Mouse (Mus musculus) bone marrow macrophage, adult 2 months (primary cell): ENCODE measurements around the gene Cd300c. TPM values are rescaled to one million over a fixed set of nuclear protein-coding genes. Genes with fewer than 3 reads are reported as not detected.
"Not testable (repeated sequence)": the region's sequence is repeated elsewhere in the genome, so short reads cannot be mapped to it uniquely, and the experiment has no call there.

Experiments
- H3K27ac ChIP-seq: 2 replicates; pipeline ENCODE4 v1.5.1; 2012; ENCODE audit warnings: low read depth, low read length; ENCODE audit not compliant: insufficient read depth
- H3K4me1 ChIP-seq: 2 replicates; pipeline ENCODE4 v1.6.1; 2012; ENCODE audit warnings: low read length; ENCODE audit not compliant: control insufficient read depth, insufficient read depth
- H3K4me3 ChIP-seq: 2 replicates; pipeline ENCODE4 v1.5.1; 2012; ENCODE audit warnings: mild to moderate bottlenecking, low read length, moderate library complexity; ENCODE audit not compliant: insufficient read depth
- CTCF ChIP-seq: IDR thresholded peaks from 2 replicates; pipeline ENCODE4 v1.5.1; 2012; ENCODE audit warnings: low read depth, mild to moderate bottlenecking, low read length, moderate library complexity
- POLR2A ChIP-seq: IDR thresholded peaks from 2 replicates; pipeline ENCODE4 v1.6.1; 2012; ENCODE audit warnings: mild to moderate bottlenecking, low read depth, low read length, borderline replicate concordance
- polyA plus RNA-seq: library from polyadenylated mRNA; stranded (reverse); fragments of >200 nt; gene quantifications from 2 replicates; pipeline ENCODE4 v1.2.4, GENCODE M21; 2012; ENCODE audit not compliant: missing spikeins, insufficient read depth, insufficient read length

Gene Cd300c
- 1.5 and 1.7 TPM in 2 replicates for polyA plus RNA-seq

DNA sequence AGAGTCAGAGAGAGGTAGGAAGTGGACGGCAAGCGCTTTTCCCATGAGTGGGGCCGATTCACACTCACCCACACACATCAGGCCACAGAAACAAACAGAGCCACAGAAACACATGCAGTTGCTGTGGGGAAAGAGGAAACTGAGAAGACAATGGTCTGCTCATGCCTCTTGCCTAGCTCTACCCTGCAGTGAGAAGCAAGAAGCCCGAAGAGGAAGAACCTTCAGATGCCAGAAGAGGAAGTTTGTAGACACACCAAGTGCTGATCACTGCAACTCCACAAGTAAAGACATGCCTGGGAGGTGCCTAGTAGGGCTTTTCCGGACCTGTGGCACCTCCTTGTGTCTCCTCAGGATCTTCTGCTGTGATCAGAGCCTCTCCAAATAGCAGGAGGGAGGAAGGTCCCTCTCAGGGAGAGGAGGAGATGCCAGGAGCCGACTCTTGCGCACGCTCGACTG lies at the start of gene Cd300c:
TSS of gene Cd300c (minus strand) at position 406 of the 456 bp plus-strand sequence.
- no peak within 1 kb of the TSS for H3K4me3 ChIP-seq
- TF ChIP-seq POLR2A, result no peak
- TF ChIP-seq CTCF, result no peak
- H3K27ac ChIP-seq, result peak within 1 kb of the TSS; percentile 85
- peaks cover 39% of the 10 kb centered on the region for H3K4me1 ChIP-seq

DNA sequence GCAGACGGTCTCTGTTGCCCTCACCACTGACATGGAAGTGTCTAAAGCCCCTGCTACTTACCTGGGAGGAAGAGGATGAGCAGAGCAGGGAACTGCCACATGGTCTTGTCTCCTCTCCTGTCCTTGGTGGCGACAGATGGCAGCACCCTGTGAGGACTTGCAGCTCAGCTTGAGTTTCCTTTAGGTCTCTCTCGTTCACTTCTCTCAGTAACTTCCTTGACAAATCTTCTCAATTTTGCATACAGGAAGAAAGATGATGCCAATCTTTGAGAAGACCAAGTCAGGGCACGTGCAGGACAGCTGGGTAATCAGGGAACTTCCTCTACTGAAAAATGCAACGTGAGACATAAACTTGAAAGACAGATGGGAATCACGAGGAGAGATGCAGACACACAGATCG lies 47.1 kb upstream of the Cd300c start, which contains the start of gene Cd300ld2:
TSS of gene Cd300ld2 (minus strand) at position 101 of the 400 bp plus-strand sequence.
- not testable (repeated sequence) for H3K4me3 ChIP-seq, H3K27ac ChIP-seq

DNA sequence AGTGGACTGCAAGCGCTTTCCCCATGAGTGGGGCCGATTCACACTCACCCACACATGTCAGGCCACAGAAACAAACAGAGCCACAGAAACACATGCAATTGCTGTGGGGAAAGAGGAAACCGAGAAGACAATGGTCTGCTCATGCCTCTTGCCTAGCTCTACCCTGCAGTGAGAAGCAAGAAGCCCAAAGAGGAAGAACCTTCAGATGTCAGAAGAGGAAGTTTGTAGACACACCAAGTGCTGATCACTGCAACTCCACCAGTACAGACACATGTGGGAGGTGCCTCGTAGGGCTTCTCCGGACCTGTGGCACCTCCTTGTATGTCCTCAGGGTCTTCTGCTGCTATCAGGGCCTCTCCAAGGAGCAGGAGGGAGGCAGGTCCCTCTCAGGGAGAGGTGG lies 35.1 kb upstream of the Cd300c start:
- no peak for TF ChIP-seq CTCF
- peaks cover 45% of the 10 kb centered on the region for H3K4me1 ChIP-seq
- peak overlapping the region; percentile 44 for H3K4me3 ChIP-seq
- peak overlapping the region; percentile 99 for H3K27ac ChIP-seq

More for the DNA sequence above, 47.1 kb upstream of the Cd300c start, which contains the start of gene Cd300ld2:
- not testable (repeated sequence) for H3K4me1 ChIP-seq

DNA sequence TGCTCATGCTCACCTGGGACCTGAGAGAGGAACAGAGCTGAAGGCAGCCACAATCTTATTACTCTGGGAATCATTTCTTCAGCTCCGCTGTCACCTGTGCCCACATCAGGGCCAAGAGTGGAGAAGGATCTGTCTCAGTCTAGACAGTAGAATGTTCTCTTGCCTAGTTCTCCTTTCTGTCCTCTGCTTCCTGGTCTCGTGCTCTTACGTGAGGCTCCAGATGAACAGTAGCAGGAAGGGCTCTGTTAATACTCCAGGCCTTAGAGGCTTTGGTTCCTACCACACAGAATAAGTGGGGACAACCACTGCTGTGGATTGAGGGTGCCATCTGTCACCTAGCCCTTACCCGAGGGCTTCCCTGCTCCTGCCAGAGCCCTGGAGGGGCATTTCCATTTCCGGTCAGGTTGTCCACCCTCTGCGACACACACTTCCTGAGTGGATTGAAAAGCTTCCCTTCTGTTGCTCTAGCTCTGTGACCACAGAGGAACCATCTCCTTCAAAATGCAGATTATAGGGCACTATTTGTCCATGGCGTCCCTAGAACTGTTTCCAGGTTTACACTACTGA lies 32.6 kb upstream of the Cd300c start, which contains the start of gene Cd300c2:
TSS of gene Cd300c2 (minus strand) at position 407 of the 567 bp plus-strand sequence.
- Histone ChIP-seq H3K4me3 (peak within 1 kb of the TSS; percentile 59), H3K4me1 (peaks cover 63% of the 10 kb centered on the region), H3K27ac (peak within 1 kb of the TSS; percentile 99)
- TF ChIP-seq CTCF, result no peak
- TF ChIP-seq POLR2A, result no peak

DNA sequence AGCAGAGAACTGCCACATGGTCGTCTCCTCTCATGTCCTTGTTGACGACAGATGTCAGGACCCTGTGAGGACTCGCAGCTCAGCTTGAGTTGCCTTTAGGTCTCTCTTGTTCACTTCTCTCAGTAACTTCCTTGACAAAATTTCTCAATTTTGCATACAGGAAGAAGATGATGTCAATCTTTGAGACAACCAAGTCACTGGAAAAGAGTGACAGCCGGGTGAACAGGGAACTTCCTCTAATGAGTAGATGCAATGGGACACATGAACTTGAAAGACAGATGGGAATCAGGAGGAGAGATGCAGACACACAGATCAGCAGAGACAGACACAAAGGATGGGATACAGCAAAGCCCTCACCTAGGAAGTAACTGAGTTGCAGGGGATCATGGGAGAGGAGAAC lies 20.8 kb upstream of the Cd300c start, which contains the start of gene Cd300ld:
TSS of gene Cd300ld (minus strand) at position 130 of the 400 bp plus-strand sequence.
- Histone ChIP-seq H3K4me1 (peaks cover 34% of the 10 kb centered on the region), H3K27ac (peak within 1 kb of the TSS; percentile 84)

DNA sequence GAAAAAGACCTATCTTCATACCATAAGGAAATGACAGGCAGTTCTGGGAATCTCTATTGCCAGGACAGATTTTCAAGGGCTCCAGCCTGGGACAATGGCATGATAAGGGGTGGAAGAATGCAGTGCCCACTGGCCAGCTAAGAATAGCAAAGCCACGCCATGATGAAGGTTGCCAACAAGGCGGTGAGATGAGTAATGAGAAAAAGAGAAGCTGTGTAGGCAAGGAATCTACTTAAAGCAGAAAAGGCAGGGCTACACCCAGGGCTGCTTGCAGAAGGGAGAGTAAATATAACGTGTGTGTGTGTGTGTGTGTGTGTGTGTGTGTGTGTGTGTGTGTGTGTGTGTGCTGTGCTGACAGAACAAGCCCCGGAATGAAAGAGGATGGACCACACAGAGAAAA lies 12.9 kb upstream of the Cd300c start:
- TF ChIP-seq POLR2A, result no peak
- H3K4me1 ChIP-seq, result peaks cover 16% of the 10 kb centered on the region
- H3K27ac ChIP-seq, result peak overlapping the region; percentile 44
- no peak overlapping the region for H3K4me3 ChIP-seq

More for the DNA sequence above, 20.8 kb upstream of the Cd300c start, which contains the start of gene Cd300ld:
- TF ChIP-seq POLR2A, result no peak
- no peak for TF ChIP-seq CTCF
- H3K4me3 ChIP-seq, result peak within 1 kb of the TSS; percentile 52

DNA sequence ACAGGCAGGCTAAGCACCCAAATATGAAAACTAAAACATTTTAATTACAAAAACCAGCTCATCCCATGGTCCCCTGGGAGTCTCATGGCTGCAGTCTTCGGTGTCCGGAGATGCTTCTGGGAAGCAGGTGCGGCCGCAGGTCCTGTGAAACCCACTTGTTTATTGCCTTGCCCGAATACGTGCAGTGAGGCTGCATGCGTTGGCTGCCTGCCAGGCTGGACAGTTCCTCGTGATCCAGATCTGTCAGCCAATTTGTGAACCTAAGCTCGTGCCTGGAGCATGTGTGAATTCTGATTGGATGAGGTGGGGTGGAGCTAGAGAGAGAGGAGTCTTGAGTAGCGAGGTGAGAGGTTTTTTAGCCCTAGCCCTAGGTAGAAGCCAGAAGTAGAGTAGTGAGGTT lies 3.8 kb upstream of the Cd300c start:
- TF ChIP-seq POLR2A (no peak), CTCF (no peak)
- Histone ChIP-seq H3K4me3 (no peak overlapping the region), H3K27ac (no peak overlapping the region), H3K4me1 (peaks cover 22% of the 10 kb centered on the region)

DNA sequence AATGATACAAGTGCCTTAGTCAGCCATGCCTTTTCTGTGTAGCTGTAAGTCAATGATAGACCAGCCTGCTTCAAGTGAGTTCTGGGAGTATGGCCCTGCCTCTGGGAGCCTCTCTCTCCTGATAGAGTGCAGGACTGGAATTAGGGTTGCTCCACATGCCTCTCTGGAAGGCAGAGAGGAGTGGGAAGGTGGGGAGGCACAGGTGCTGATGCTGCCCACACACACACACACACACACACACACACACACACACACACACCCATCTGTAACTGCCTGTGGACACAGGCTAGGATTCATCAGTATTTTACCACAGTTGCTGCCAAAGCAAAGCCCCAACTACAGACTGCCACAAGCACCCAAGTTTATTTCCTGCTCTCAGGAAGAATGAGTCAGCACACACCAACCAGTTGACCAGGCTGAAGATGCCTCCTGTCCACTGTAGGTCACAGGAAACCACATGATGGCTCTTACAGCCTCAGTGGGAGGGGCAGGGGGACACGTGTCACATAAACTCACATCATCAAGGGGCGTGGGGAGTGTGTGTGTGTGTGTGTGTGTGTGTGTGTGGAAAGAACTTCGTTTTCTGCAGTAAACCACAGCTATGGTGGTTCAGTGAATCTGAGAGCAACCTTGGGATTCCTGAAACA lies 3.7 kb downstream of the Cd300c start:
- Histone ChIP-seq H3K27ac (peak overlapping the region; percentile 96), H3K4me3 (no peak overlapping the region), H3K4me1 (peaks cover 61% of the 10 kb centered on the region)
- no peak for TF ChIP-seq CTCF
- TF ChIP-seq POLR2A, result no peak

DNA sequence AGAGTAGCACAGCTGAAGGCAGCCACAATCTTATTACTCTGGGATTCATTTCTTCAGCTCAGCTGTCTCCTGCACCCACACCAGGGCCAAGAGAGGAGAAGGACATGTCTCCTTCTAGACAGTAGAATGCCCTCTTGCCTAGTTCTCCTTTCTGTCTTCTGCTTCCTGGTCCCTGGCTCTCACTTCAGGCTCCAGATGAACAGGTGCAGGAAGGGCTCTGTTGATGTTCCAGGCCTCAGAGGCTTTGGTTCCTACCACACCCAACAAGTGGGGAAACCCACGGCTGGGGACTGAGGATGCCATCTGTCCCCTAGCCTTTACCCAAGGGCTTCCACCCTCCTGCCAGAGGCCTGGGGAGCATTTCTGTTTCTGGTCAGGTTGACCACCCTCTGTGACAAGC lies 8.6 kb downstream of the Cd300c start:
- no peak overlapping the region for H3K4me3 ChIP-seq
- peaks cover 44% of the 10 kb centered on the region for H3K4me1 ChIP-seq
- H3K27ac ChIP-seq, result 0 out of 2 replicates have a peak overlapping the region, but pooled peaks have one; percentile 20
- TF ChIP-seq CTCF (no peak), POLR2A (no peak)

DNA sequence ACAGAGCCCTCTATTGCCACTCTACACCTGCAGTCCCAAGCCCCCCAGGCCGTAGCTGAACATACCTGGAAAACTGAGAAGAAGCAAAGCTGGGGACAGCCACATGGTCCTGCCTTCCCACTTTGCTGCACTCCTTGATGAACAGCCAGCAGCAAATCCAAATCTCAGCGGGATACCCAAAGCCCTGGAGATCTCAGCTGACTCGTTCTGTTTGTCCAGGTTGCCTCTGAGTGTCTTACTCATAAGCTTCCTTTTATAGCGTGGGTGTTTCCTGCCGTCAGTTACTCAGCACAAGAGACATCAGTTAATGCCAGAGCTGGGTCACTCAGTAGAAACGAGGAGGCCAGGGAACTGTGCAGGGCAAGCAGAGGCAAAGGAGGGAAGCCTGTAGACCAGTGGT lies 34.8 kb downstream of the Cd300c start, which contains the start of gene Cd300lb:
TSS of gene Cd300lb (minus strand) at position 243 of the 400 bp plus-strand sequence.
- Histone ChIP-seq H3K4me3 (peak within 1 kb of the TSS; percentile 82), H3K27ac (peak within 1 kb of the TSS; percentile 89), H3K4me1 (peaks cover 26% of the 10 kb centered on the region)
- TF ChIP-seq CTCF, result no peak
